Mouse (Mus musculus) midbrain, embryonic 15.5 days (tissue): ENCODE results near the gene Gsc. TPM values are rescaled to one million over a fixed set of nuclear protein-coding genes. Genes with fewer than 3 reads are reported as not detected.
"Not testable (repeated sequence)": the region's sequence is repeated elsewhere in the genome, so short reads cannot be mapped to it uniquely, and the experiment has no call there.

Source experiments
- ATAC-seq: fragments of 200-750 bp; cut with Nextera tagmentation; replicated peaks from 2 replicates; pipeline ENCODE4 v1.8.0; 2017; ENCODE audit warnings: moderate TSS enrichment
- H3K27ac ChIP-seq: fragments of 300-500 bp; sonication (generic); 2 replicates; pipeline ENCODE4 v1.5.1; 2015; ENCODE audit warnings: mild to moderate bottlenecking, inconsistent platforms
- H3K27me3 ChIP-seq: fragments of 300-500 bp; sonication (generic); replicated peaks from 2 replicates; pipeline ENCODE4 v1.6.1; 2015; ENCODE audit warnings: inconsistent platforms
- H3K36me3 ChIP-seq: fragments of 300-500 bp; sonication (generic); replicated peaks from 2 replicates; pipeline ENCODE4 v1.6.1; 2015; ENCODE audit warnings: inconsistent platforms
- H3K4me1 ChIP-seq: fragments of 300-500 bp; sonication (generic); 2 replicates; pipeline ENCODE4 v1.6.1; 2015; ENCODE audit warnings: inconsistent platforms
- H3K4me2 ChIP-seq: fragments of 300-500 bp; sonication (generic); 2 replicates; pipeline ENCODE4 v1.6.1; 2015; ENCODE audit warnings: inconsistent platforms, mild to moderate bottlenecking, moderate library complexity
- H3K4me3 ChIP-seq: fragments of 300-500 bp; sonication (generic); 2 replicates; pipeline ENCODE4 v1.5.1; 2015; ENCODE audit warnings: mild to moderate bottlenecking, inconsistent platforms
- H3K9ac ChIP-seq: fragments of 300-500 bp; sonication (generic); 2 replicates; pipeline ENCODE4 v1.6.1; 2015; ENCODE audit warnings: mild to moderate bottlenecking, inconsistent platforms
- H3K9me3 ChIP-seq: fragments of 300-500 bp; sonication (generic); 2 replicates; pipeline ENCODE4 v1.6.1; 2016; ENCODE audit warnings: inconsistent platforms
- WGBS: fragments of 180-500 bp; shearing (Covaris S2); methylation state at CpG from one replicate; pipeline ENCODE4 v1.1.7; 2015; ENCODE audit warnings: mixed read lengths; 5-methylcytosine and 5-hydroxymethylcytosine counted together
- polyA plus RNA-seq: library from polyadenylated mRNA; unstranded; fragments of >200 nt; fragmentation: Nextera tagmentation; extraction: Ambion mirVana; gene quantifications from 2 replicates; pipeline ENCODE4 v1.2.1, GENCODE M21; 2015

Gene Gsc
- polyA plus RNA-seq, 1 experiment from 2014 or later: 0.26 TPM

DNA sequence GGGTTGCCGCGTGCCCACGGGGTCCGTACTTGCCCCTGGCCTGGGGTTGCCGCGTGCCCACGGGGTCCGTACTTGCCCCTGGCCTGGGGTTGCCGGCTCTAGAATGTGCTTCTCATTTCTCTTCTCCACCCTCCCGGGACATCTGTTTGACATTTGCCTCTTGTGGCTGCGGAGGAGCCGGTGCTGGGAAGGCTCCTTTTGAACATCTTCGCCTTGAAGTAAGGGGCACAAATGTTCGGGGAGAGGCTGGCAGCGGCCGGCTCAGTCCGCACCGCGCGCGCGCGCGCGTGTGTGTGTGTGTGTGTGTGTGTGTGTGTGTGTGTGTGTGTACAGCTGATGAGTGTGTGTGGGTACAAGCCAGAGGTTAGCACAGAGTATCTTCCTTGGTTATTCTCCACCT, 26.1 kb downstream of the Gsc start:
- not testable (repeated sequence) for H3K9me3 ChIP-seq, H3K4me3 ChIP-seq, H3K4me1 ChIP-seq, H3K27me3 ChIP-seq, ATAC-seq, H3K4me2 ChIP-seq, H3K36me3 ChIP-seq, H3K27ac ChIP-seq, H3K9ac ChIP-seq
- 88% methylated on average over 25 of the region's 25 CpGs for WGBS

DNA sequence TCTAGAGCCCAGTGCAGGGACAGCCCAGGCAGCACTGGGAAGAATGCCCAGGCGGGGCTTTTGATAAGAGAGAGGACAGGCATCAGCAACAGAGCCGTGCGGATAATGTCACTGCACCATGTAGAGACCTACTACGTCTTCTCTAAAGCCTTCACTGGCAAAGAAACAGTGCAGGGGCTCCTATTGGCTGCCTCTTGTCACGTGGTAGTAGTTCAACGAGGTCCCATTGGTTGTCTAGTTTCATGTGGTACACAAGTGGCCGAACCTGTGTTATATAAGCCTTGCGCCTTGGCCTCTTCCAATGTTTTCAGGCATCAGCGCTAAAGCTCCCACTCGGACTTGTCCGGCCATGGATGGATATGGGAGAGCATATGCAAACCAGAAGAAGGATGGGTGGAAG, 29.4 kb downstream of the Gsc start:
- no peak for ATAC-seq
- Histone ChIP-seq H3K27me3 (peaks cover 4% of the 10 kb centered on the region), H3K27ac (no peak overlapping the region), H3K4me2 (no peak overlapping the region), H3K9ac (no peak overlapping the region), H3K4me1 (no peaks in the 10 kb centered on the region), H3K4me3 (no peak overlapping the region), H3K36me3 (no peaks in the 10 kb centered on the region), H3K9me3 (no peaks in the 10 kb centered on the region)
- WGBS: 86% methylated on average over 11 of the region's 11 CpGs

DNA sequence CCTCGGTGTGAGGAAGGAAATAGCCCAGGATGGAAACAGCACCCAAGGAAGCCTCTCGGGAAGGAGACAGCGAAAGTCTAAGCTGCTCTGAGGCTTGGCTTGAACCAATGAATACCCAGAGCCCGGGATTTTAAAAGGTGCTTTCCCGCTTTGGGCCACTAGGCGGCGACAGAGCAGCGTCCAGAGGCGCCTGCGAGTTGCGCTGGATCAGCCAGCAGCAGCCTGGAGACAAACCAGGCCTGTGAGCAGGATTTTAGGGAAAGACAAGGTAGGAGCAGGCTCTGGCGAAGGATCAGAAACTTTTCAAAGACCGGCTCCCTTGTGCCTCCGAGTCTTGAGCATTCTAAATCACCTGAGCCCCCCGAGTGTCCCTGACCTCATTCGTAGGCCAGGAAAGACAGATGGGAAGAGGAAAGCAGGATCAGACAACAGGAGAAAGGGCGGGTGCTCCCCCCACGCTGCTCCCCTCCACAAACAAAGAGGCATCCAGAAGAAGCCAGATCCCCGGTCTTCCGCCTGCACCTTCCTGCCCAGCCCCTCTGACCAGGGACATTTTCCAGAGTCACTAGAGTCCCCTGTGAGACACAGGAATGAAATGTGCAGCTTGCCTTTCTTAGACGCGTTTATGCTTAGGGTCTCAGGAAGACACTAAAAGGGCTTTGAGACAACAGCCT, 32.9 kb downstream of the Gsc start:
- Histone ChIP-seq H3K36me3 (no peaks in the 10 kb centered on the region), H3K9ac (no peak overlapping the region), H3K27ac (no peak overlapping the region), H3K4me1 (no peaks in the 10 kb centered on the region), H3K27me3 (peaks cover 4% of the 10 kb centered on the region), H3K4me2 (no peak overlapping the region), H3K4me3 (no peak overlapping the region), H3K9me3 (no peaks in the 10 kb centered on the region)
- ATAC-seq: peak; percentile 60; the same call in 1 of the 2 replicates
- WGBS: 10% methylated on average over 22 of the region's 22 CpGs

DNA sequence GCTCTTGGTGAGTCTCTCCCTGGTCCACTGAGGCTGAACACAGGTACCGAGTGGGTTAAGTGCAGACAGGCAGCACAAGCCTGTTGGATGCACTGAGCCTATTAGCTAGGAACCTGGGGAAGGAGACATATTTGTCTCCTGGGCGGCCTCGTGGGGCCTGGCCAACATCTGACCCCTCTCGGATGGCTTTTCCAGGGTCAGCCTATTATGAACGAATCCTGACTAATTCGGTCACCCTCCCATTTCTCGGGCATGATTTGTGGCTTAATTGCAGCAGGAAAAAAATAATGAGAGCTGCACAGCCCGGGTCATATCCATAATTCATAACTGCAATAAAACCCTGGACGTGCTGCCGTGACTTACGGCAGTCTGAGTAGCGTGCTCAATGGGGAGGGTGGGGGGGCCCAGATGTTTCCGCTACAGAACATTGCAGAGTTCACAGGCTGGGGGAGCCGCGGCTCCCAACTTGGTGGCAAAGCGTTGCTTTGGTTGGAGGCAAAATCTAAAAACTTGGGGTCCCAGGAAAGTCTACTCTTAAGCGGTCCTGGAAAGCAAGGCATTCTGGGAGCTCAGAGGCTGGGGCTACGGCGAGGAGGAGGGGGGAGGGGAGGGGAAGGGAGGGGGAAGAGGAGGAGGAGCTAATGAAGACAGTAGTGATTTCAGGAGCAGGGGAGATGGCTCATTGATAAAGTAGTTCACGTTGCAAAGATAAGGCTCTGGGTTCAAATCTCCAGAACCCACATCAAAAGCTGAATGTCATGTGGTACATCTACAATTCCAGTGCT, 39.0 kb downstream of the Gsc start:
- Histone ChIP-seq H3K4me1 (no peaks in the 10 kb centered on the region), H3K27me3 (no peaks in the 10 kb centered on the region; the same call in 1 of the 2 replicates), H3K36me3 (no peaks in the 10 kb centered on the region), H3K4me3 (no peak overlapping the region), H3K27ac (no peak overlapping the region), H3K4me2 (no peak overlapping the region; the same call in 1 of the 2 replicates), H3K9ac (no peak overlapping the region), H3K9me3 (no peaks in the 10 kb centered on the region)
- whole genome bisulfite sequencing: 60% methylated on average over 20 of the region's 20 CpGs
- peak; percentile 40 for ATAC-seq

DNA sequence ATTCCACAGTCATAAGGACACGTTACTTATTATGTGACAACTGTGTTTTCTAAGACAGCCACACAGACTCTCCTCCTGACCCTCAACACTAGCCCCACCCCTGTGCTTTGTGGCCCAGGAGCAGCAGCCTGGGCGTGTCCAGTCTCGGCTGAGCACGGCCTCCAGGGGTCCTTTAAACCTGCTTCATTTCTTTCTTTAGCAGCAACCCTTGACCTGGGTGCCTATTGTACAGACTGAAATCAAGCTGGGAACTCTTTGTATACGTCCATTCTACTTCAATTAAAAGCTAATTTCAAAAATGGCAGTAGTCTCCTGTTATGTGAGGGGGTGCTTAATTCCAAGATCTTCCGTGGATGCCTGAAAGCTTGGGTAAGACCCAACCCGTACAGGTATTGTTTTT, 39.9 kb downstream of the Gsc start:
- Histone ChIP-seq H3K4me1 (no peaks in the 10 kb centered on the region), H3K36me3 (no peaks in the 10 kb centered on the region), H3K4me3 (no peak overlapping the region), H3K9me3 (no peaks in the 10 kb centered on the region), H3K27ac (no peak overlapping the region), H3K9ac (no peak overlapping the region), H3K4me2 (no peak overlapping the region), H3K27me3 (no peaks in the 10 kb centered on the region)
- 0 out of 2 replicates have a peak, but pooled peaks have one; percentile 21 for ATAC-seq
- 19% methylated on average over 7 of the region's 7 CpGs for WGBS

DNA sequence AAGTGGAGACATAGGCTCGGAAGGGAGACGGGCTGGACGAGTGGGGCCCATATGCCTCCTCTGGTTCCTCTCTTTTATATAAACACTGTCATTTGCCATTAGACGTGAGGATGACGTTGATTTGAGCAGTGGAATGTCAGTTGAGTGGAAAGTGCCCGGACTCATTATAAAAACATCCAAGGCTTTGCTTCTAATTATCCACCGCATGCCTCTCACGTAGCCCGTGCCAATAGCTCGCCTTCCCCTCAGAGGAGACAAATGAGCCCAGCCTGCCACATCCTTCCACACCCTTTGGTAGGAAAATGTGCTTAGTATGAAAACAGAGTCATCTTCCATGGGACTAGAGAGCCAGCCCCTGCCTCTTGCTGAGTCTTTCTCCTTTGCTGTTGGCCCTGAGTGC, 41.8 kb downstream of the Gsc start:
- Histone ChIP-seq H3K9ac (no peak overlapping the region), H3K4me1 (no peaks in the 10 kb centered on the region), H3K27me3 (no peaks in the 10 kb centered on the region), H3K4me2 (no peak overlapping the region), H3K36me3 (no peaks in the 10 kb centered on the region), H3K9me3 (no peaks in the 10 kb centered on the region), H3K27ac (no peak overlapping the region), H3K4me3 (no peak overlapping the region)
- ATAC-seq: no peak
- WGBS: 53% methylated on average over 10 of the region's 10 CpGs

DNA sequence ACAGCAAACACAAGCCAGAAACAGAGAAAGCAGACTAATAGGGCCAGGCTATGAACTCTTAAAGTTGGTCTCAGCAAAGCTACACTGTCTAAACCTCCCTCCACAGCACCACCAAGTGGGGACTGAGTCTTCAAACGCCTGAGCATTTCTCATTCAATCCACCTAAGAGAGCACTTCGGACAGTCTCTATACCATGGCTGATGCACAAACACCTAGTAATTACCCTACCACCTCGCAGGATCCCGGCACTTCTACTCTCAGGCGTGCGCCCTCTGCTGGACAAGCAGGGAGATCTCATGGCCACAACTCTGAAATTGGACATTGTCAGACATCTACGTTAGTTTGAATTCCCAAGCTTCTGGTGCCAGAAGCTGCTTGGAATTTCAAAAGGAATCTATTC, 46.2 kb downstream of the Gsc start:
- Histone ChIP-seq H3K4me2 (no peak overlapping the region), H3K9ac (no peak overlapping the region), H3K27ac (no peak overlapping the region), H3K27me3 (no peaks in the 10 kb centered on the region), H3K9me3 (no peaks in the 10 kb centered on the region), H3K4me1 (no peaks in the 10 kb centered on the region), H3K4me3 (no peak overlapping the region), H3K36me3 (no peaks in the 10 kb centered on the region)
- WGBS: 4% methylated on average over 7 of the region's 7 CpGs
- peak; percentile 71 for ATAC-seq

DNA sequence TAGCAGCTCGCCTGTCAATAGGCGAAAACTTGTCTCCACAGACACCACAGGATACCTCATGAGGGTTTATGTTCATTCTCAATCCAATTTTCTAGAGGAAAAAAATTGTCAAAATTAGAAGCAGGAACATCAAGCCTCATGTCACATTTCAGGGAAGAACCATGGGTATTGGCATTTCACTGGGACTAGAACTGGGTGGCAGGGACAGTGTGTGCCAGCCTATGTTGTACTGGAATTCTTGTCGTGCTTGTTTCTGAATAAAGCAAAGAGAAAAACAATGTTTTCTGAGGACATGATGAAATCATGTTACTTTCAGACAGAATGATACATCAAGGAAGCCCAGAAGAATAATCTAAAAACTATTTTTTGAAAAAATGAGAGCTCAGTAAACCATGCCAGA, 47.5 kb downstream of the Gsc start:
- no peaks in the 10 kb centered on the region for H3K27me3 ChIP-seq
- H3K9ac ChIP-seq: no peak overlapping the region
- H3K36me3 ChIP-seq: no peaks in the 10 kb centered on the region
- H3K4me3 ChIP-seq: no peak overlapping the region
- H3K4me2 ChIP-seq: no peak overlapping the region
- no peaks in the 10 kb centered on the region for H3K9me3 ChIP-seq
- no peak for ATAC-seq
- H3K4me1 ChIP-seq: no peaks in the 10 kb centered on the region
- H3K27ac ChIP-seq: no peak overlapping the region
- 91% methylated on average over 3 of the region's 3 CpGs for WGBS

DNA sequence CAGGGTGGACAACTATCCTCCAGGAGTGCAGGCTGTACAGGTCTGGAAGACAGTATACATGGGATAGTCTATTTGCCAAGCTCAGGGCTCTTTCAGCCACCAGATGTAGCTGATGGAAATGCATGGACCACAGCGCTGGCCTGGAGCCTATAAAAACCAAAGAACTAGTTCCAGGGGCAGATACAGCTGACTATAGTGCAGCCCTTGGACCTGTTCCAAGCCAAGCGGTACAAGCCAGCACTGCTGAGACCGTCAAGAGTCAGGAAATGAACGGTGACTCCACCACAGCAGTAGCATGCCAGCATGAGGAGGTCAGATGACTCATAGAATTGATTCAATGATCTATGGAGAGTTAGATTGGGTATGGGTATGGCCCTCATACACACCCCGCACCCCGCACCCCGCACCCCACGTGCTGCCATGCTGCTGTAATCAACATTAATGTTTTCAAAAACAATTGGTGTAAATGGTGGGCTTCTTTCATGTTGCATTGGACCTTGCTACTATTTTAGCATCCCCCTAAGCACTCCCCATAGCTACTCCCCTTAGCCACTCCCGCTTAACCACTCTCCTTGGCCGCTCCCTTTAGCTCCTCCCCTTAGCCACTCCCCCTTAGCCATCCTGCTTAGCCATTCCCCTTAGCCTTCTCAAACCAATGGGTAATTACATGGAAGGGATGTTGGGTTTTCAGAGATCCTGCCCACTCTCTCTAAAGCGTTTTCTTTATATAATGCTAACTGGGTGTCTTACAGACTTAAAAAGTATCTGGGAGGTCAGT, 50.3 kb downstream of the Gsc start:
- Histone ChIP-seq H3K9ac (no peak overlapping the region), H3K4me1 (0 out of 2 replicates have a peak, but pooled peaks cover 5% of the 10 kb centered on the region), H3K4me2 (no peak overlapping the region), H3K4me3 (no peak overlapping the region), H3K27me3 (no peaks in the 10 kb centered on the region), H3K36me3 (no peaks in the 10 kb centered on the region), H3K27ac (no peak overlapping the region), H3K9me3 (no peaks in the 10 kb centered on the region)
- 79% methylated on average over 11 of the region's 11 CpGs for WGBS
- no peak for ATAC-seq

Other genes with a start within 250 kb of the Gsc start
- 0.56 and 0.80 TPM in 2 replicates for gene Serpina3g, start 237.1 kb downstream of the Gsc start, polyA plus RNA-seq
- 0.08 TPM in 1 of 2 replicates, not detected in the other for gene Serpina3i, start 210.2 kb downstream of the Gsc start, polyA plus RNA-seq
- not detected in 2 replicates for gene Serpina3j, start 158.8 kb downstream of the Gsc start, polyA plus RNA-seq
- not detected in 2 replicates for gene Serpina3k, start 134.8 kb downstream of the Gsc start, polyA plus RNA-seq
- gene Serpina3m, start 134.8 kb downstream of the Gsc start, polyA plus RNA-seq: not detected in 2 replicates
- 0.44 and 0.47 TPM in 2 replicates for gene Serpina3n, start 66.6 kb downstream of the Gsc start, polyA plus RNA-seq